Mouse (Mus musculus): ENCODE measurements around the gene Fis1. TPM values are rescaled to one million over a fixed set of nuclear protein-coding genes. Genes with fewer than 3 reads are reported as not detected.

Fis1 gene
- total RNA-seq, 2 experiments from 2014 or later = 184 to 185 TPM

Small RNA genes lying within 50 kb of the gene (microRNA-seq; reads per million reads assigned to microRNA genes)
- 32.6 to 59.4 reads per million in 2 experiments for gene Mir702 (ENCODE audit: borderline number of aligned reads in 2 of 2)

Other genes with a start within 250 kb of the Fis1 start
- under 1 TPM in 1 of 2 experiments, not detected in 1; 0.60 TPM for gene Col26a1, start 70.1 kb upstream of the Fis1 start, total RNA-seq (2021)
- gene Ift22, start 45.1 kb upstream of the Fis1 start, total RNA-seq (2021) = 10 to 100 TPM; 26.0 to 34.6 TPM
- gene Cldn15, start 13.3 kb downstream of the Fis1 start, total RNA-seq (2021) = 10 to 100 TPM; 12.7 TPM
- 10 to 100 TPM; 68.7 to 72.3 TPM for gene Plod3, start 33.7 kb downstream of the Fis1 start, total RNA-seq (2021)
- 10 to 100 TPM; 87.2 to 93.5 TPM for gene Znhit1, start 34.7 kb downstream of the Fis1 start, total RNA-seq (2021)
- gene Vgf, start 73.1 kb downstream of the Fis1 start, total RNA-seq (2021) = 10 to 100 TPM; 12.8 to 15.6 TPM
- gene Ap1s1, start 92.9 kb downstream of the Fis1 start, total RNA-seq (2021) = 10 to 100 TPM; 90.6 to 96.8 TPM
- gene Serpine1, start 119.0 kb downstream of the Fis1 start, total RNA-seq (2021) = 10 to 100 TPM in 1 of 2 experiments, 1 to 10 TPM in 1; 3.3 to 17.1 TPM
- gene Trim56, start 162.9 kb downstream of the Fis1 start, total RNA-seq (2021) = 10 to 100 TPM; 39.1 to 42.2 TPM
- gene Muc3, start 196.0 kb downstream of the Fis1 start, total RNA-seq (2021) = not detected